Mouse (Mus musculus) adrenal gland, postnatal 14 days (tissue): ENCODE data around the gene Map1s. TPM values are rescaled to one million over a fixed set of nuclear protein-coding genes. Genes with fewer than 3 reads are reported as not detected.
A peak's percentile ranks its signal among the peaks of the same experiment; 100 is the strongest.

Source experiments
- DNase-seq: peaks from one replicate; pipeline ENCODE4 v3.0.0; 2021; ENCODE audit warnings: mixed read lengths
- total RNA-seq: library from RNA; stranded (reverse); gene quantifications from 2 replicates; pipeline ENCODE4 v1.2.3, GENCODE M21; 2021

The Map1s gene
- total RNA-seq, 1 experiment from 2014 or later, result 26.2 TPM

DNA sequence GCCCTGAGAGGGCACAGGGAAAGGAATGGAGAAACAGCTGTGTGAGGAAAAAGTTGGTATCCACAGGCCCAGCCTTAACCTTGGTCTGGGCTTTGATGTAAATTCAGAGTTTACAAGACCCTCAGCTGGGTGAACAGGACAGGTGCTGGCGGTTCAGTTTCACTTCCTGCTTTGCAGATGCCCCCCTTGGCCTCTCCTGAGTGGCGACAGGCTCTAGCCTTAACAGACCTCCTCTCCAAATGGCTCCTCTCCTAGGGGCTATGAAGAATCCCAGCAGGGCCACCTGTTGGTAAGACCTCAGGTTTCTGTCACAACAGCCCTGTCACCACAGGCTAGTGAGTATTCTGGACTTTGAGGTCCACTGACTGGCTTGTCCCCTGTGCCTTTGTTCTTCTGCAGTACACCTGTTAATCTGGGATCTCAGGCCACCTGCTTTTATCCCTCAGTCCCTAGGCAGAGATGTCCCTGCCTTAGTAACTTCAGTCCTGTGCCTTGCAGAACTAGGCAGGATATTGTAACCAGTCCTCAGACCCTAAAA is 7.0 kb upstream of the Map1s start:
- DNase-seq, result no peak

DNA sequence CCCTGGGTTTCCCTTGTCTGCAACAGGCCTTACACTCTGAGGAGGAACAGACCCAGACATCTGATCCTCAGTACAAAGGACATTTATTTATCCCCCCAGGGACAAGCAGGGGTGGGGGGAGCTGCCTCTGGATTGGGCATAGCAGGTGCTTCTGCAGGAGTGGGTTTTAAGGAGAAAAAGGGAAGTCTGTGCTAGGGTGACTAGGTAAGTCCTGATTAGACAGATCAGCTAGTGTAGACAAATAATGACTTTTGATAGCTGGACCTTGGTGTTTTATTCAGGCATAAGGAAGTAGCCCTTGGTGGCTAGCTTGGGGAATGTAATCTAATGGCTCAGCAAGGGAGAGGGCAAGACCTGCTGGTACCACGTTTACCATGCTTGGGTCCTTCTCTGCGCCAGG is 6.5 kb upstream of the Map1s start:
- DNase-seq, result no peak

DNA sequence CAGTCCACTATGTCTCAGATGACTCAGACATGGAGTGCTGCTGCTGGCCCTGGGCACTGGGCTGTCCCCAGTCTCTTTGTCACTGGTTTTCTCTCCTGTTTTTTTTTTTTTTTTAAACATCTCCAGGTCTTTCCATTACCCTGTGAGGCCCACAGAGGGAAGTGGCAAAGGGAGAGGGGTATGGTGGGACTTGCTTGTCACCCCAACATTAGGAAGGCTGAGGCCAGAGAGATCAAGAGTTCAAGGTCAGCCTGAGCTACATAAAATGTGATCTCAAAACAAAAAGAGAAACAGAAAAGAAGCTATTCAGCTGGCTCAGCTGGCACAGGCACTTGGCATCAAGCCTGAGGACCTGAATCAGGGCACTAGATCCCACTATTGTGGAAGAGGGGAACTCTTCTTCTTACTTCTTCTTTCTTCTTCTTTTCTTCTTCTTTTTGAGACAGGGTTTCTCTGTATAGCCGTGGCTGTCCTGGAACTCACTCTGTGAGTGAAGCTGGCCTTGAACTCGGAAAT is 4.8 kb upstream of the Map1s start:
- peak; percentile 65 for DNase-seq

DNA sequence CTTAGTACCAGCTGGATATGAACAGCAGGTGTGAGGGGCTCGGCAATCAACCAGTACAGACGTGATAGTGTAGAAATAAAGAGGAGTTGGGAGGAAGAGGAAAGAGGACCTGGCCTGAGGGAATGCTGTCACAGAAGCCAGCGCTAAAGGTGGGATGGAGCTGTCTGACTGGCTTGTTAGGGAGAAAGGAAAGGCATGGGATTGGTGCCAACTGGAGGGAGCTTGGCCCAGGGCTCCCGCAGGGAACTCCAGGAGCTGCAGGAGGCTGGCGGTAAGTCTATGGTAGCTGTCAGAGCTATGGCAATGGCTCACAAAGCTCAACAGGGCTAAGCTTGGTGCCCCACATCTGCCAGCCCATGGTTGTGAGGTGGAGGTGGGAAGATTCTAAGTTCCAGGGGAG is 3.5 kb upstream of the Map1s start:
- no peak for DNase-seq

DNA sequence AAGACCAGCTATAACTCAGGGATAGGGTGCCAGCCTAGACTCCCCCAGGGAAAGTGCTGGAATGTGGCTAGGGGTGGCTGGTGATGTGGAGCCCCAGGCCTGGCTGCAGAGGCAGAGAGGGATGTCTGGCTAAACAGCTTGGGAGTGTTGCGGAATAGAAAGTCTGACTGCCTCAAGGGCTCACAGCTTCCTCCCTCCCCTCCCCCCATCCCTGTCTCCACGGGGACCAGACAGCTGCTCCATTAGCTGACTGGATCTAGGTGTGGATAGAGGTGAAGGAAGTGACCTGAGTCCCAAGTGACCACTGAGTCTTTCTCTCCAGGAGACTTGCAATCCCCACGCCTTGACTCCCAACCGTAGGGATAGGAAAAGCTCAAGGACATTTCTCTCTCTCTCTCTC is 2.6 kb upstream of the Map1s start:
- no peak for DNase-seq

DNA sequence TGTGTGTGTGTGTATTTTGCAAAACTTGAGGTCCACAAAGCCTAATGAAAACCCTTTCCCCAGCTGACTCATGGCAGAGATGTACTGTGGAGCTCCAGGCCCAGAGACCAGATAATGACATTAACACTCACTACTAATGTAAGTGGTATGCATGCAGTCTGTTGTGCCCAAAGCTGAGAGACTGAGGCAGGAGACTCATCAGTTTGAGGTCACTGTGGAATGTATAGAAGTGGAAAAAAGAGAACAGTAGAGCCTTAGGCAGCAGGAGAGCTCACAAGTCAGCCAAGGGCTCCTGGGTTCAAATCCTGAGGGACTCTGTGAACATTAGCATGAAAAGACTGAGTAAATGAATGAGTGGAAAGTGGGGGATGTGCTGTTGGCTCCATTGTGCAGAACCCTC is 2.1 kb upstream of the Map1s start:
- no peak for DNase-seq

DNA sequence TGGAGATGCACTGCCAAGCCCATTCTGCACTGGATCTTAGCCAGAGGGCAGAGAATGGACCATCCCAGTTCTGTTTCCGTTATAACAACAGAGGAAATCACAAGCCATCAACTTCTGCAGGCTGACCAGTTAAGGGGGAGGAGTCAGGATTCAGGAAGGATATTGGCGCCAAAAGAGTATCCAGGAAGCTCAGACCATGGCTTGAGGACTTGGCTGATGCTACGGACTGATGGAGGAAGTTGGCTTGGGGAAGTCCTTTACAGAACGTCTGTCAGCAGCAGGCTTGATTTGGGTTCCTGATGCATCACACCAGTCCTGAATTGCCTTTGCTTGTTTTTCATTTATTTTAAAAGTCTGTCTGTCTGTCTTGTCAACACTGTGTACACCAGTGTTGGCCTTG is 1.2 kb upstream of the Map1s start:
- DNase-seq, result no peak

DNA sequence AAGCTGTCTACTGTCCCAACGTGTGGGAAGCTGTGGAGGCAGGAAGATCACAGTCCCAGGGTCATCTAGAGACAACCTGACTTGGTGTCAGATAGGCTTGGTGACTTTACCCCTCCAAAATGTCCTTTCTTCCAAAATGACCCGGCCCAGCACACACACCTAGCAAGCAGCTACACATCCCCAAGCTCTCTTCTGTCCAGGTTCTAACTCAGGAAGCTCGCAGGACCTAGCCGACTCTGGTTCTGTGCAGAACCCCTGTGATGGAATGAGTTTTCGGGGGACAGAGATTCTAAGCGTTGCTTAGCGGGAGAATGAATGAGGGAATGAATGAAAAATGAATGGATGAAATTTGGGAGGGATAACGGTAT is 285 bp upstream of the Map1s start:
- no peak for DNase-seq

DNA sequence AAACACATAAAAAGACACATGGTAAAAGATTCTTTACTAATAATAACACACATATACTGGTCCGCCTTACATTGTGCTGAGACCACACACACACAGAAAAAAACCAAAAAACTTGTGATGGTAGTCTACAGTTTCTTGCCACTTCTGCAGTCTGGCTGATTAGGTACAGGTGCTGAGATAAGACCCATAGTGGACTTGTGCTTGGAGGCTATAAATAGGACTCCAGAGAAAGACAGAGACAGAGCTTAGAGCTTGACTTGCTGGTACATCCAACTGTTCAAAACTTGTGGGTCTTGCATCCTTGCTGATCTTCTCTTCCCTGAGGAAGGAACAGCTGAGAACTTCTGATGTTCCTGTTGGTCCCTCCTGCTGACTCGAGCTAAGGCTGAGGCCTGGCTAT is 1.8 kb downstream of the Map1s start:
- no peak for DNase-seq

DNA sequence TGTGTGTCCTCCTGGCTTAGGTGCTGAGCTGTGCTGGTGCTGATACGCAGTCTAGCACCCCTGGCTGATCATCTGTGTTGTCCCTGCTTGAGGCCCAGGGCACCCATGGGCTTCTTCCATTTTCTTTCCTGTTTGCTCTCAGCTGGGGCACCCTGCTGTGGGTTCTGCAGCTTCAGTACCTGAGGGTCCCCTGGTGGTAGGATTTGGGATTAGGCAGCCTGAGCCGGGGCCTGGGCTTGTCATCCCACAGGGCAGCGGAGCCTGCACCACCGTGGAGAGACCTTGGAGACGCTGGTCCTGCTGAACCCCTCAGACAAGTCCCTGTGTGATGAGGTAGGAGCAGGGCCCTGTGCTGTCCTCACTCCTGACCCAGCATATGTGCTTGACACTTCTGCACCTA is 5.9 kb downstream of the Map1s start:
- no peak for DNase-seq

DNA sequence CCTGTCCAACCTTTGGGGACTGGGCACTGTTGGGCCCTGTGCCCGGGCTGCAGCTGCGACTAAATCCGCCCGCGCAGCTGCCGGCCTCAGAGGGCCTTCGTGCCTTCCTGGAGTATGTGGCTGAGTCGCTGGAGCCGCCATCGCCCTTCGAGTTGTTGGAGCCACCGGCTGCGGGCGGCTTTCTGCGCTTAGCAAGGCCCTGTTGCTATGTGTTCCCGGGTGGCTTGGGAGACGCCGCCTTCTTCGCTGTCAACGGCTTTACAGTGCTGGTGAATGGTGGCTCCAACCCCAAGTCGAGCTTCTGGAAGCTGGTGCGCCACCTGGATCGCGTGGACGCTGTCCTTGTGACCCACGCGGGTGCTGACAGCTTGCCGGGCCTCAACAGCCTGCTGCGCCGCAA is 7.2 kb downstream of the Map1s start:
- no peak for DNase-seq

DNA sequence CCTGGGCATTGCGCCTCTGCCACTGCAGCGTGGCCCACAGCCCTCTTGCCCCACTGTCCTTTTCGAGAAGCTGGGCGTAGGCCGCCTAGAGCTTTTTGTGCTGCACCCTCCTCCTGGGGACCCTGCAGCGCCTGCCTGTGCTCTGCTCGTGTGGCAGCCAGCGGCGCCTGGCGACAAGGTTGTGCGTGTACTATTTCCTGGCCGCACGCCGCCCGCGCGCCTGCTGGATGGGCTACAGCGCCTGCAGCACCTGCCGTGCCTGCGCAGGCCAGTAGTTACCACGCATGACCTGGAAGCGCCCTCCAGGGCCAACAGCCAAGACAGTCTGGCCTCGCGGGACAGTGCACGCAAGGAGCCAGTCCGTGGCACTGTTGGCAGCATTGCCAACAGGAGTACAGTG is 7.8 kb downstream of the Map1s start:
- DNase-seq, result no peak

DNA sequence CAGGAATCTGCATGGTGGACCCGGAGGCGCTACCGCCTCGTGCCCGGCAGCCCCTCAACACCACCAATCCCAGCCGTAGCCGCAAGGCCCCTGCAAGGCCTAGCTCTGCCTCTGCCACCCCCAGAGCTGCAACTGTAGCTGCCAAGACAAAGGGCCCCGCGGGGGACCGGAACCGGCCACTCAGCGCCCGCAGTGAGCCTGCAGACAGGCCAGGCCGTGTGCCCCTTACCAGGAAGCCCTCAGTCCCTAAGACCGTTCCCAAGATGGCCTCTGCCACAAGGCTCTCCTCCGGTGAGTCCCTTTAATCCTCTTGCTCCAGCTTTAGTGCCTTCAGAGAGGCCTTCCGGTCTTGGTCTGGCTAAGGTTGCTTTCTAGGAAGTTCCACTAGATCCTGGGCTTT is 9.0 kb downstream of the Map1s start:
- DNase-seq, result no peak

DNA sequence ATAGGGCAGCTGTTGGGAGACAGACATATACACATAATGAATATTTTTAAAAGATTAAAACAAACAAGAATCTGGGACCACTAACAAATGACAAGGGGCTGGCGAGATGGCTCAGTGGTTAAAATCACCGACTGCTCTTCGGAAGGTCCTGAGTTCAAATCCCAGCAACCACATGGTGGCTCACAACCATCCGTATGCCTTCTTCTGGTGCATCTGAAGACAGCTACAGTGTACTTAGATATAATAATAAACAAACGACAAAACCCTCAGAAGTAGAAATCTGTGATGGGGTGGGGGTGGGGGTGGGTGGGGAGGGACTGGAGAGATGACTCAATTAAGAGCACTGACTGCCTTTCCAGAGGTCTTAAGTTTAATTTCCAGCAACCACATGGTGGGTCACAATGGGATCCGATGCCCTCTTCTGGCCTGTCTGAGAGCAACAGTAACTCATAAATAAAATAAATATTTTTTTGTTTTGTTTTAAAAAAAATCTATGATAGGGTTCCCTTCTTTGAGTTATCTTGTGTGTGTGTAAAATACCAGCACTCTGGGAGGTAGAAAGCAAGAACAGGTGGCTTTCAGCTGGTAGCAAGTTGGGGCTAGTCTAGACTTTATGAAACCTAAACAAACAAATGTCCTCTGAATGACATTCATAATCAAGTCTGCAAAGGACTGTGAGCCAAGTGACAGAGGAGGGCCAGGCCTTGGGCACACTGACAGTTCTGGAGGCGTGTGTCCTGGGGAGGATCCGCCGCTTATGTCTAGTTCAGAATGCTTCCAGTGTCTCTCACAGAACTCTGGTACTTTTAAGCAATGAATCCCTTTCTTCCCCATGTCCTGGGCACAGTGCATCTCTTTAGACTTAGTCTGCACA is 14.6 kb downstream of the Map1s start:
- DNase-seq, result peak; percentile 37

DNA sequence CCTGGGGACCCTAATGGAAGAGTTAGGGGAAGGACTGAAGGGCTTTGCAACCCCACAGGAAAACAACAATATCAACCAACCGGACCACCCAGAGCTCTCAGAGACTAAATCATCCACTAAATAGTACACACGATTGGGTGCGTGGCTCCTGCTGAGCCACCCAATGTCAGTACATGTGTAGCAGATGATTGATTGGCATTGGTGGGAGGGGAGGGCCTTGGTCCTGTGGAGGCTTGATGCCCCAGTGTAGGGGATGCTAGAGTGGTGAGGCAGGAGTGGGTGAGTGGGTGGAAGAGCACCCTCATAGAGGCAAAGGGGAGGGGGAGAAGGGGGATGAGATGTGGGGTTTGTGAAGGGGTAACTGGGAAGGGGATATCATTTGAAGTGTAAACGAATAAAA is 18.4 kb downstream of the Map1s start:
- no peak for DNase-seq

DNA sequence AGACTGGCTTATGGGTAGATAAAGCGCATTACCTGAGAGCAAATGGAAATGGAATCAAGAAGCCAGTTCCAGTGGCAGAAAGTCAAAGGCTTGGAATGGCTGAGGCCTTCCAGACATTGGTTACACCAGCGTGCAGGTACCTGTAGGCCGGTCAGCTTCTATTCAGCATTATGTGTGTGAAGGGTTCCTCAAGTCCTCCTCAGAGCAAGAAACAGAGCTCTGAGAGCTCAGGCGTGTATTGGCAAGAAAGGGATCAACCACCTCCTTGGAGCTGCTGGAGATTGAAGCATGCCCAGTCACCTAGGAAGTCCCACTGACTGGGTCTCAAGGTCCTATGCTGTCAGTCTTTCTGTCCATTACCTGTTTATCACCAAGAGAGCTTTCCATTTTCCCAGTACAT is 20.0 kb downstream of the Map1s start:
- DNase-seq, result no peak

DNA sequence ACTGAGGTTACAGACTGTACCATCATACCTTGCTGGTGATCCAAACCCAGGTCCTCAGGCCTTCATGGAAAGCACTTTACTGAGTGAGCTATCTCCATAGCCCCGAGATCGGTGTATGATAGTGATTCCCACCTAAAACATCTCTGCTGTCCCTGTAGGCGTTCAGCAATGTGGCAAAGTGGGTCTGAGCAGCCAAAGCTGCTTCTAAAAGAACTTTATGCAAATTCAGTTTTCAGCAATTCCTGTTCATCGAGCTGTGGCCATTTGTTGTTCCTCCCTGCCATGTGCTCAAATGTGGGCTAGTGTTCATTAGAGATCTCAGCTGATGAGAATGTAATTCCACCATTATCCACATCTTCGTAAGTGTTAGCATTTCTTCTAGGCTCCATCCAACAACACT is 20.7 kb downstream of the Map1s start:
- DNase-seq, result no peak

DNA sequence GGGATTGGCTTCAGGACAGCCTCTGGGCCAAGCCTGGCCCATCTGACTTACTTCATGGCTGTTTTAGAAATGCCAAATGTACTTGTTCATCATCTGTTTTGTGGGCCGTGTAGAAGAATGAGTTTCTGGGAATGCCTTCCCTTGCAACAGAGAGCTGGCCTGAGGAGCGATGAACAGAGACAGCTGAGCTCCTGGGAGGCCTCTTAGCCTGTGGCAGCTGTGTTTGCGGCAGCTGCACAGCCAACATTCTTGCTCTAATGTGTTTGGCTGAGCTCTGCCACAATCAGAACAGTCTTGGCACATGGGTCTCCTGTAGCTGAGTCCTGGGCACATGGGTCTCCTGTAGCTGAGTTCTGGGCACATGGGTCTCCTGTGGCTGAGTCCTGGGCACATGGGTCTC is 22.4 kb downstream of the Map1s start:
- DNase-seq, result peak; percentile 13

DNA sequence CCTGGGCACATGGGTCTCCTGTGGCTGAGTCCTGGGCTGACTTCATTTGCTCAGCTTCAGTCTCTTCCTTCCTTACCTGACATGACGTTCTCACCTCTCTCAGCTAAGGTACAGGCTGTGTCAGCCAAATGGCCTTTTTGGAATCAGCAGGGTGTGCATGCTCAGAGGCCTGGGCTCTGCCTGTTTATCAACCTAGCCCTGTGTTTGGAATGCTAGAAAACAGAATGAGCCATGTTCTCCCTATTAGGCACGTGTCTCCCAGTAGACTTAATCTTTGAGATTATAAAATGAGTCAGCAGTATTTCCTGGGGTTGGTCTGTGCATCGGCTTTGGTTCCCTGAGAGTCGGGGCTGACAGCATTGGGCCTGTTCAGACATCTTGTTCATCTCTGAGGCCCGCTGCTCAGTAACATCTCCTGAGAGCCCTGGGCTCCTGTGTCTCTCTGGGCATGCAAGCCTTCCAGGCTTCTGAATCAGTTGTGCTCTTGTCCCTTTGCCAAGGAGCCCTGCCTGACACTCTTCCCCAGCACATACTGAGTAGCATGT is 23.1 kb downstream of the Map1s start:
- DNase-seq, result no peak

DNA sequence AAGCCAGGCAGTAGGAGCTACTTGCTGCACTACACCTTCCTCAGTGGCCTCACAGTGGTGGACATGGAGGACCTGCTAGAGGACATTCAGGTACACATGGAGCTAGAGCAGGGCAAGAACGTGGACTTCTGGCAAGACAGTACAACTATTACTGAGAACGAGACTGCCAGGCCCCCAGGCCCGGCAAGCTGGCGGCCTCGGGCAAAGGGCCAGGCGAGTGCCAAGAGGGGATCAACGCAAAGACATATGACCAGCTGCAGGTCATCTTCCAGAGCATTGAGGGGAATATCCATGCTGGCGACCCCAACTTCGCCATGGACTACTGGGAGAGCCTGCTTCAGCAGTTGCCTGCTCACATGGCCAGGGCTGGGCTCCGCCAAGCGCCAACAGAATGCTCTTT is 26.0 kb downstream of the Map1s start:
- DNase-seq, result no peak

DNA sequence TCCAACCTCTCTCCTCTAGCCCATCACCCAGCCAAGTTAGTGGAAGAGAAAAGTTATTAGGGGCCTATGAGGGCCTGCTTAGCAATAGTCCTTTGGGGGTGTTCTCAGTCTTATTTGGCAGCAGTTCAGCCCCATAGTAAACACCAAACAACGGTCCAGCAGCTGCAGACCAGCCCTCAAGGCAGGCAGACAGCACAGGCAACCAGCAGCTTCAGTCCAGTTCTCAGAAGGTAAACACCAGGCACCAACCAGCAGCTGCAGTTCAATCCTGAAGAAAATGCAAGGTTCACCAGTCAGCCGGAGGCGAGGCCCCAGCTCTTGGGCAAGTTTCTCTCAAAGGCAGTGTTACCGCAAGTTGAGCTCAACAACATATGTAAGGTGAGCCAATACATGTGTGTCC is 27.3 kb downstream of the Map1s start:
- DNase-seq, result no peak

DNA sequence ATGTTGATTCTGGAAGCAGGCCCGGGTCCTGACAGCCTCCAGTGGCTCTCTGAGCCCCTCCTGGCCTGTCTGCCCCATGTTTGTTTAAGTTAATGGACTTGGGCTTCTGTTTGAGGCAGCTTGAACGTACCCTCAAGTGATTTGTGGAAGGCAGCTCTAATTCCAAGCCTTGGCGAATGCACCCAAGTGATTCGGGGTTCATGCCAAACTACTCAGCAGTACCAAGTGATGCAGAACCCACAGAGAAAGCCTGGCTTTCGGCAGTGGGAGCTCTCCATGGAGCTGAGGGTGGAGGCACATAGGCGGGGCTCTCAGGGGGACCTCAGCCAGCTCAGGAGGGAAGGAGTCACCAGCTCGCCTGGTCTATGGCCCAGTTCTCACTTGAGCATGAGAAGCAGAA is 29.1 kb downstream of the Map1s start:
- no peak for DNase-seq

DNA sequence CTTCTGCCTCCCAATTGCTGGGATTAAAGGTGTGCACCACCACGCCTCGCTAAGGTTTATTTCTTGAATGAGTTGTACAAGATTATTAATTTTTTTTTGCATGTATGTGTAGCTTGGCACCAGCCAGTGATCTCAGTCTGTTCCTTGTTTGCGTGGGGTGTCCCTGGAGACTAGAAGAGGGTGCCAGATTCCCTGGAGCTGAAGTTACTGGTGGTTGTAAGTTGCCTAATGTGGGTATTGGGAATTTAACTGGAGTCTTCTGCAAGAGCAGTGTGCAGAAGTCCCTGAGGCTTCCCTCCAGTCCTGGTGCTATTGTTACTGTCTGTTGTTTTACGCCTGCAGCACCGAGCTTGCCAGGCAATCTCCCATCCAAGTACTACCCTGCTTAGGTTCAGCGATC is 31.5 kb downstream of the Map1s start:
- DNase-seq, result no peak

DNA sequence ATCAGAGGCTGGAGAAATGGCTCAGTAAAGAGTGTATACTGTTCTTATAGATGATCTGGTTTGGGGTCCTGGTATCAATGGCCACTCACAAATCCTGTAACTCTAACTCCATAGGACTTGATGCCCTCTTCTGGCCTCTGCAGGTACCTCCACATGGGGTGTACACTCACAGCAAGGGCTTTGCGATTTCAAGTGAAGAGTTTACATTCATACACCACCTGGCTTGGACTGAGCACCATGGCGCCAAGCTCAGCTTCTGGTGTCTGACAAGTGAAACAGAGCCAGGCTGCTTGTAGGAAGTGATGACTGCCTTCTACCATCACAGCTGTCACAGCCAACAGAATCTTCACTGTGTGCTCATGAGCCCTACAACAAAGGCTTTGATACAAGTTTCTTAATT is 35.7 kb downstream of the Map1s start:
- no peak for DNase-seq
